Mouse (Mus musculus): ENCODE measurements around the gene Mtss1l.

Mtss1l gene

DNA sequence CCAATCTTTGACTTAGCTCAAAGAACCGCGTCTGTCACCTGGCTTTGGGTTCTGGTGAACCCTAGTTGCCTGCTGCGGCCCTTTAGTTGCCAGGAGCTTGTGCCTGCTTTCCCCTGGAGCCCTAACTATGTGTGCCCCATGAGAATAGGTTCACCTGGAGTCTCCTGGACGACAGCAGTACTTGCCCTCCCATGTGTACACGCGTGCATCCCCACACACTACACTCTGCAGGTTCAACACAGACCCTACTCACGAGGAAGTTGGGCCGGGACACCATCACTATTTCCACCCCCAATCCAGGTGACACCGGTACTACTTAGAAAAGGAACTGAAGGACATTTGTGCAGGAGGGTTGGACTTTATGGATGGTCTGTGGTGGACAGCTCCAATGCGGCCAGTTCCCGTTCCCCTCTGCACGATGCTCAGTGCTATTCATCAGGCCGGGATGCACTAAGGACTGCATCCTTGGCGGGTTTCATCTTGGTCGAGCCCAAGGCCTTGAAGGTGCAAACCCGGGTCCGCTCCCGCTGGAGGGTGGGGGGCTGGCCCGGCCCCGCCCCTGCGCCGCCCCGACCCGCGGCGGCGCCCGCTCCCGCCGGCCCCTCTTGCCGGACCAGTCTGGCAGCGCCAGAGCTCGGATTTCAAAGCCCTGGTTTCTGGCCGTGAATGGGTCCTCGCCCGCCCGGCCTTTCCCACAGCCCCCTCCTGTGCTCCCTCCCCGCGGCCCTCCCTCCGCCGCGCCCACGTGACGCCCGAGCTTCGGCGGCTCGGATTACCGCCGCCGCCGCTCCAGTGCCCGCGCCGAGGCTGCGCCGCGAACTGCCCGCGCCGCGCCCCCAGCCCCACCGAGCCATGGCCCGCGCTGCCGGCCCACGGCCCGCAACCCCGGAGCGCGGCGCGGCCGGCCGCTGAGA, at the start of gene Mtss1l:
Gene Mtss1l (plus strand): TSS at position 792 of the 914 bp plus-strand sequence.
- DNase-seq (ENCODE audit: low spot score in 2 of 2), result peak; percentile 14 to 18

DNA sequence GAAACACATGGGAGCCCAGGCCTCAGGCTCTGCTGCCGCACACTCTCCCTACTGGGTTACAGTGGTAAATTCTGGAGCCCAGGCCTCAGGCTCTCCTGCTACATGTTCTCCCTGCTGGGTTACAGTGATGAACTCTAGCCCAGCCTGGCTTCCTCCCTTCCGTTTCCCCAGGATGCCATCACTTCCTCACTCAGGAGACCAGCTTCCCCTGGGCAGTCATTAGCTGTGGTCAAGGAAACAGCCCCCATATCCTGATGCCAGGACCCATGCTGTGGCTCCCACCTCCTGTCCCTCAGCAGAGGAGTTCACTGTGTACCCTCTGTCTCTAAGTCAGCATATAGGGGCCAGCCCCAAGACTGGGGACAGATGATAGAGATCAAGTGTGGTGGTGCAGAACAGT, 49.1 kb upstream of the Mtss1l start:
- no peak for DNase-seq (ENCODE audit: low spot score in 2 of 2)

DNA sequence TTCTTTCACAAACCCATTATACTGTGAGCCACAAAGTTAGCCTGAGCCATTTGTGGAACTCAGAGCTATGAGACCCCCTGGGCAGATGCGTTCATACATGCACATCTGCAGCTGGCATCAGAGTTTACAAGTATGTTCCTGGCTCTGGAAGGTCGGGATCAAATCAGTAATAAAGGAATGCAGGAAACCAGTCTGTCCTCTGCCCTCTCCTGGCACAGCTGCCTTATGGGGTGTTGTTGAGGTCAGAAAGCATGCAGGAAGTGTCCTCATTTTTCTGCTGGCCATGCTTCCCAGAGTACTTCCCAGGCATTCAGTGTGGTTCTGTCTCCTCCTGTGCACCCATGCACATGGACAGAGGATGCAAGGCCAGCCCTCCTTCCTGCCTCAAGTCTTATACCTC, 48.1 kb upstream of the Mtss1l start:
- peak in 1 of 2 experiments; percentile 11 for DNase-seq (ENCODE audit: low spot score in 2 of 2)

DNA sequence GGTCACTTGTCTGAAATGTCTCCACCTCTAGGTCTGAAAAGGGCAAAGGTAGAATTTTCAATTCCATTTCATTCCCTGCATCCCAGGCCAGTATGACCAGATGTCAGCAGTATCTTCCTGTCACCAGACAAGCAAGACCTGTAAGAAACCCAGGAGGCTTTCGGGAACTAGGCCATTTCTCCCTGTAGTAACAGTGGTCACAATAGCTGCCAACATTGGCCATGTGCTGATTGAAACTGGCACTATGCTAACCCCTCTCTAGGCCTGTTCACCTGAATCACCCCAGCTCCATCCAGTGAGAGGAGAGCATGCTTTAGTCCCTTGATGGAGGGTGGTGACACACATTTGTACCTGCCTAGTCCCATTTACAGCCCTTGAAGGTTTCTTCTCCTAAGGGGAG, 46.7 kb upstream of the Mtss1l start:
- DNase-seq (ENCODE audit: low spot score in 2 of 2), result no peak

DNA sequence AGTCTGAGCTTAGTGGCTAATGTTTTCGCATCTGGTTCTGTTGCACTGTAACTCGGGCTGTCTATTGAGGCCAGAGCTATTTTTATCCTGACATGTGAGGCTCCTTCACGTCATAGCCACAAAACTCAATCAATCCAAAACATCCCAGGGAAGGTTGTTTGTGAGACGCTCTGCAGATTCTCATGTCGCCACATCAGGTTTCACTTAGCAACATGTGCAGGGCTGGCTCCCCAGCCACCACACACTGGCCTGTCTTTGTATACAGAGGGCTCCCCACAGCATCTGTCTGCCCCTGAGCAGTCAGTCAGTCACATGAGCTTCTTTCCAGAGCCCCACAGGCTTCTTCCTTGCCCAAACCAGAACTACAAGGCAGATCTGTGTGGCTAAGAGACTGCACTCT, 44.6 kb upstream of the Mtss1l start:
- DNase-seq (ENCODE audit: low spot score in 2 of 2), result no peak

DNA sequence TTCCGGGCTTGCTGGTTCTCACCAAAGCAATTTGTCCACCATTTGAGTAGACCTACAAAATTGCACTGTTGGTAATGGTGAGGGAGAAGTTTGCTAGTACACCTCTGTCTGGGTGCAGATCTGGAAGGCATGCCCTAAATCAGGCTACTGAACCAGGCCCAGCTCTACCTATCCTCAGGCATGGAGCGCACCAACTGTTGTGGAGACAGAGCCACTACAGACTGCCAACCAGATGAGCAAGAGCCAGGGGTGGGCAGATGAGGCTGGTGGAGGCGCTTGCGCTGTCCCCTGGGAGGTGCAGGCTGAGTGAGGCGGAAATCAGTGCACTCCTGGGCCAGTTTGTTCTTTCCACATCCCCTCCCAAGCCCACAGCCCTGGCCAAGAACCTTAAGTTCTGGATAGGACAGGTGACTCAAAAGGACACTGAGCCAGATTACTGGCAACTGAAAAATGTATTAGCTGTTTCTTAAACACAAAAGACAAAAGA, 44.1 kb upstream of the Mtss1l start:
- DNase-seq (ENCODE audit: low spot score in 2 of 2), result no peak

DNA sequence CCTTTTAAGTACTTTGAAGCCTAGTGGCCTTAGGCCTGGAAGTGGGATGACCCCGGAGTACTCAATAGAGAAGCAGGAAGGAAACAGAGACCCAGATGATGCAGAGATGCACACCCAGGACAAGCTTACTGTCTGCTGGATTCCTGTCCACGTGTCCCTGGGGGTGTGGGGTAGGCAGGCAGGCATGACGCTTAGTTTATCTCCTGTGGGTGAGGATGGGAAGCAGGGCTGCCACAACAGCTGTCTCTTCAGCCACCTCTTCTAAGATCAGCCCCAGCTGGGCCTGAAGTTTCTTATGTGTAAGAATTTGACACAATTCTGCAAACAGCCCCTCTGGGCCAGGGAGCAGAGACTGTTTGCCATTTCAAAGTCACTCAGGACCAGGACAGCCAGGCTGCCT, 42.3 kb upstream of the Mtss1l start:
- DNase-seq (ENCODE audit: low spot score in 2 of 2), result no peak

DNA sequence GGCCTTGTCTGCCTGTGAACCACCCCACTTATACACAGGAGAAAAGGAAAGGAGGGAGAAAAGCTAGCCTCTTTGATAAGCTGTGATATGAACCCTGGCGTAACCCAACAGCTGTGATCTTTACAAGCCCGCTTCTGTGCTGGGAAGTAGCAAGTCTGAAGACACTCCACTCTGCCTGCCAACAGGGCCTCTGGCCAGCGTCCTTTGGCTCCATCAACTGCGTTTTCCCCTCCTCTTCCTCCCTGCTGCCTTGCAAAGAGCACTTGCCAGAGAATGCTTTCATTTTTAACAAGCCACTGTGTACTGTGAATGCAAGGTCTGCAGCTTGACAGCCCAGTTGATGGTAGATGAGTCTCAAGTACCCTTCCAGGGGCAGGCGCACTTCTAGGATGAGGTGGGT, 33.5 kb upstream of the Mtss1l start:
- DNase-seq (ENCODE audit: low spot score in 2 of 2), result peak; percentile 15 to 39

DNA sequence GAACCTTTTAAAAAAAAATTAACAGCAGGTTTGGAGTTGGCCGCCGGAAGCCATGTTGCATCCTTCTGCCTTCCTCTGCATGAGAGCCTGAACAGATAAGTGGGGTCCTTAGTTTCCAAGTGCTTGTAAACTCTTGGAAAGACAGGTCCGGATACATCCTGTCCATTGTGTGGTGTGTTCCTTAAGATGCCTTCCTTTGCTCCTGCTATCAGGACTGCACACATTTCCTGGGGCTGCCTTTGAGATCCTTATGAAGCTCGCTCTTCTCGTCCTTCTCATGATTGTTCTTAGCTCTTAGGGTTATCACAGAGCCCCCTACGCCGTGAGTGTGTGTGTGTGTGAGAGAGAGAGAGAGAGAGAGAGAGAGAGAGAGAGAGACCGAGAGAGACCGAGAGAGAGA, 31.3 kb upstream of the Mtss1l start:
- DNase-seq (ENCODE audit: low spot score in 2 of 2), result no peak

DNA sequence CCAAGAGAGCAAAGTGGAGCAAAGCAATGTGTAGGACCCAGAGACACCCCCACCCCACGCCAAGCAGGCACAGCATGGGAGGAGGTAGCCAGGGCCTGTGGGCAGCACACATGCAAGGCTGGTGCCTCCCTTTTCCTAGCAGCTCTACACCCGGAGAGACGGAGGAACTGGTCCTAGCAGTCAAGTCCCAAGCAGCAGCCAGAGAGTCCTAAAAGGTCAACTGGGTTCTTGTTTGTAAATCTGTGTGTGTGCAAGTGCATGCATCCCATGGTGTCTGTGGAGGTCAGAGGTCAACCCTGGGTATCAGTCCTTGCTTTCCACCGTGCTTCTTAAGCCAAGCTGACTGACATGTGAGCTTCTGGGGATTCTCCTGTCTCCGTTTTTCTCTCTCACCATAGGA, 27.1 kb upstream of the Mtss1l start:
- no peak for DNase-seq (ENCODE audit: low spot score in 2 of 2)

DNA sequence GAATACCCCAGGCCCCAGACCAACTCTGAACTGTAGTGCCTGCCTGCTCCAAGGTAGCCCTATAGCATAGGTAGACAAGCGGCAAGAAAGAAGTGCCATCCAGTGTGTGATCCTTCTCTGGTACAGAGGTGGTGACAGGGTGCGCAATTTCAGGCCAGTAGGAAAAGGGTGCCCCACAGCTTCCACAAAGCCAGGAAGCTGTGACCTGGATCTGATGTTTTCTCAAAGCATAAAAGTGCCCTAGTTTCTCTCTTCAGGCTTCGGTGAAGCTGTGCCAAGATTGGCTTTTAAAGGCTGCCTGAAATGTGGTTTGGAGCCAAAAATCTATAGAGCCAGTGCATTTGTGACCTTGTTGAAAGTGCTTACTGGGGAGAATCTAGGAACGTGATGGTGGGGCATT, 26.4 kb upstream of the Mtss1l start:
- DNase-seq (ENCODE audit: low spot score in 2 of 2), result no peak

DNA sequence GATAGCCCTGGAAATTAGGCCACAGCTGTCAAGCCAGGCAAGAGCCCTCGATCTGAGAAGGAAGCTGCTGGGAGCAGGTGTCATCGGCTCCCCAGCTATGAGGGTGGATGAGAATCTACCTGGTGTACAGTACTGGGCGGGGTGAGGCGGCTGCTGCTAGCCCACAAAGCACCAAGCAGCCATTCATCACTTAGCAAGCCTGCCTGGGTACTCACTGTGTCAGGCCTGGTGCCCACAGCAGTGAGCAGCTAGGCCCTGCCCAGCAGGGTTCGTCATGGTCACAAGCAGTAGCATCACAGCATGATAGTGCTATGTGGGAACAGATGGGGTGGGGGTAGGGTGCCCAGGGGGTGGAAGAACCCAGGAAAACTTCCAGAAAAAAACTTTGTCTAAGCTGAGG, 25.8 kb upstream of the Mtss1l start:
- DNase-seq (ENCODE audit: low spot score in 2 of 2), result no peak

DNA sequence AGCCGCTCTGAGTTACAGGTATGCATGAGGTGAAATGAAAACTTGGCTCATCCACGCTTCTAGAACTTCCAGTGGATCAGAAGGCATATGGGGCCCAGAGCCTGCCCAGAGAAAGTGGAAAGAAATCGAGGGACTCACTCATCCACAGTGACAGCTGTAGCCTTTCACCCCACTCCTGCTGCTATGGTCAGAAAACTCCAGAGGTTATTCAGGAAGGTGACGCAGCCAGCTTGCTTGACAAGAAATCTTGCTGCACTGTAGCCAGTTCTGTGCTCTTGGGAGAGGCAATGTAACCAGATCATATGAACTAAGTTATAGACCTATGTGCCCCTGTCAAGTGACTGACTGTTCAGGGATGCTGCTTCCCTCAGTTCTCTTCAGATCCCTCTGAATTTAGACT, 25.2 kb upstream of the Mtss1l start:
- DNase-seq (ENCODE audit: low spot score in 2 of 2), result no peak

DNA sequence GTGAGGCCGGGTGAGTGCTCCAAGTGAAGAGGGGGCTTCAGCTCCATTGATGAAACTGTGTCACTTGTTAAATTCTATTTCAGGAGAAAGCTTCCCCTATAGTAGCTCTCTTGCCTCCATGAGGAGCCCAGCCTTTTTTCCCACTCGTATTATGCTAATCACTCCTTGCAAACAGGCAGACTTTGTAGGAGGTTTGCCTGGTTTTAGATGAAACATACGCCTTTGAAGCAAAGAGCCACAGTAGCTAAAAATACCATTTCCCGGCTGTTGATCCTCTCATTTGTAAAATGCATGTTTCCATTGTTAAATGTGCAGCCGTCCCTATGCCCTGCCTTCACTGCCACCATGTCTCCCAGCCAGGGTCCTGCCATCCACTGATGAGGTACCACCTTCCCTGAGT, 23.7 kb upstream of the Mtss1l start:
- DNase-seq (ENCODE audit: low spot score in 2 of 2), result no peak

DNA sequence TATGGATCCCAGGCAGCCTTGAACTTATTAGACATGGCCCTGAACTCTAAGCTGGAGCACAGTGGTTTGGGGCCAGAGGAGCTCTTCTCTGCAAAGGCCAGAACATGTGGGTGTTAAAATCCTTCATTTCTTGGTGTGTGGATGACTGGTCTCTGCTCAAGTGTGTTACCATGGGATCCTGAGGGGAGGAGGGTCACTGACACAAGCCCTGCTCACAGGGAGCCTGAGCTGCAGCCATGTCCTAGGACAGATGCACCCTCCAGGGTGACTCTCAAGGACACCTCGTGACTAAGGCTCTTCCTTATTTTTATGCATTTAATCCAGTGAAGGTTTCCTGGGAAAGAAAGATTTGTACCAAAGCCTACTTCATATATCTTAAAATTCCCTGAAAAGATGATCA, 23.2 kb upstream of the Mtss1l start:
- no peak for DNase-seq (ENCODE audit: low spot score in 2 of 2)

DNA sequence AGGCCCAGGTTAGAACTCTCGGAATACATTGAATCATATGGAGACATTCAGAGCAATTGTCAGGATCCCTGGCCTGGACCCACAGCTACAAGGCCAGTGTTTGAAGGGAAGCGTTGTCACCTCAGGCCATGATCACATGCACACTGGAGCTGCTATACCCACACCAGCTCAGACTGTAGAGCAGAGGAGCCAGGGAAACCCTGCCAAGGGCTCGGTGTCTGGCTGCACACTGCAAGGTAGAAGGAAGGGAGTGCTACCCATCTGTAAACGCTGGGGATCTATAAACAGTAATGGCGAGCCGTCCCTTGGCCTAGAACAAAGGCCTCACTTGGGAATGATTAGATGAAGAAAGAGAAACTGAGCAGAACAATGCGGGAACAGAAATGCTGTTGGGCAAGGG, 21.8 kb upstream of the Mtss1l start:
- no peak for DNase-seq (ENCODE audit: low spot score in 2 of 2)

DNA sequence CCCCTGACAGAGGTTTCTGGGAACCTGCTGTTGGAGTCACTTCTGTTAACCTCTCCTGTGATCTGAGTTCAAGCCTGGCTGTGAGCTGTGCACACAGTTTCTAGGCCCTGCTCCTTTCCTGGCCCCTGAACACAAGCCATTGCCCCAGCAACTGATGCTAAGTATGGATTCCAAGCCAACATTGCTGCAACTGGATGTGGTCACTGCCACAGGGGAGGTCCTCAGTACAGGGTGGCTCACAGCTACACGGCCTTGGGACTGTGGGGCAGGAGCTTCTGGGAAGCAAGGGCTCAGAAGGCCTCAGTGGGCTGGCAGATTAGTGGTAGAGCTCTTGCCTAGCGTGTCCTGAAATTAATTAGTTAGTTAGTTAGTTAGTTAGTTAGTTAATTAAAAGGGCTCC, 20.7 kb upstream of the Mtss1l start:
- DNase-seq (ENCODE audit: low spot score in 2 of 2), result no peak

DNA sequence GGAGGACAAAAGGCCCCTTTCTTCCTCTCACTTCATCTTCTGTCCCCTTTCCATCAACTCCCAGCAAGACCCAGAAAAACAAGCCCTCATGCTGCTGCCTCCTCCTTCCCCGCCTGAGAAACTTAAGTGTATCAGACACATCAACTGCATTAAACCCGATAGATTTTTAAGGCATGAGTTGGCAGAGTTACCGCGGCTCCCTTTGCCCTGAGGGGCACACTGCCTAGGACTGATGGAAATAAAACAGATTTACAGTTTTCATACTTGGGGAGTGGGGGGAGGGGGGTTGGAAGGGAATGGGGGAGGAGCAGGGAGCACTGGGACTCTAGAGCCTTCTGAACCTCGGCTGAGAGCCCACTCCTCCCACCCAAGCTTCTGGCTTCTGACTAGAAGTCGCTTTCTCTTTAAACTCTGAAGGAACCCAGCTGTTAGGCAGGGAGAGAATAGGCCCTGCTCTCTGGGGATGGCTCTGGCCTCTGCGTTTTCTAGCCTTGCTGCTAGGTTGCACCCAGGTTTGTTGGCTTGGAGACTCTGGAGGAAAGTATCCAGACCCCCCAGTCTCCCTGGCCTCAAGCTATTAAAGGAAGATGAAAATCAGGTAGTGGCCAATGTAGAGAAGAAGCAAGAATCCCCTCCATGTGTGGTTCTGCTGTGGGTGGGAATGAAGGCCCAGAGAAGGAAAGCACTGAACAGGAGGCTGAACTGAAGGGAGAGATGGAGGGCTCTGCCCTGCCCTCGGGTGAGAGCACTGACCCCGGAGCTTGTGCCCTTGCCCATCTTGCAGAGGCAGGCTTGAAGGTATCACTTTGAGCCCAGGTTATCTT, 18.4 kb upstream of the Mtss1l start:
- DNase-seq (ENCODE audit: low spot score in 2 of 2), result no peak

DNA sequence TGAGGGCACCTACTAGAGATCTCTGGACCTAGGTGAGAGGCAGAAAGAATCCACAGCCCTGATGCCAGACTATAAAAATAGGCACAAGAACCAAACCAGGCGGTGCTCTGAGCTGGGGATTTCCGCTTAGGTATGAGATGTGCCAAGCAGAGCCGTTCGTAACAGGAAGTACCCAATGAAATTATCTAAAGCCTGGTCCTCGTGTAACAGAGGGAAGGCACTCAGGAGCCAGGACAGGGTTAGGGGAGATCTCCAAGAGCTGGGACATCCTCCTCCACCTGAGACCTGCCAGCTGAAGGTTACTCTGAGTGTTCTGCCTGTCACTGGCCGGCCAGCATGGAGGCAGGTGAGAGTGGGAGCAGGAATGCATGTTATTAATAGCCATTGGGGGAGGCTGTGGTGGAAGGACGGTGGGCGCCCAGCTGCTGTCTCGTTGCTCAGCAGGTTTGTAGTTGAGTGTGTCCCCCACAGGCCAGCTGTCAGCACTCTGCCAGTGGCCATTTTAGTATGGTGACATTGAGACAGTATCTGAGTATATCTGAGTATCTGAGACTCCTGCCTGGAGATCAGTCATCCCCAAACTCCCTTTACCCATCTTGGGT, 17.7 kb upstream of the Mtss1l start:
- no peak for DNase-seq (ENCODE audit: low spot score in 2 of 2)

DNA sequence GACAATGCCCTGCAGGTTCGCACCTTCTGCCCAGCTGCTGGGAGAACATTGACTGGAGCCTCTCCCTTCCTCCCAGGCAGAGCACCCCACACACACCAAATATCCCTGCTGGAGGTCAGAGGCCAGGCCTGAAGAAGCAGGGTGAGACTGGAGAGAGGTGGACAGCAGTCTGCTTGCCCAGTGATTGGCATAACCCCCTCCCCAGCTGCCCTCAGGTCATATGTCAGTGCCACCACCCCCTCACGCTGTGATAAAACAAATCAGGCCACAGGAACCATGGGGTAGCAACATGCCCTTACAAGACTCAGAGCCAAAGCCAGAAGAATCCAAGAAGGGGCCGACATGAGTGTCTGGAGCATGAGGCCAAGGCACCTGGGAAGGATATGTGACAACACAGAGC, 17.2 kb upstream of the Mtss1l start:
- no peak for DNase-seq (ENCODE audit: low spot score in 2 of 2)

DNA sequence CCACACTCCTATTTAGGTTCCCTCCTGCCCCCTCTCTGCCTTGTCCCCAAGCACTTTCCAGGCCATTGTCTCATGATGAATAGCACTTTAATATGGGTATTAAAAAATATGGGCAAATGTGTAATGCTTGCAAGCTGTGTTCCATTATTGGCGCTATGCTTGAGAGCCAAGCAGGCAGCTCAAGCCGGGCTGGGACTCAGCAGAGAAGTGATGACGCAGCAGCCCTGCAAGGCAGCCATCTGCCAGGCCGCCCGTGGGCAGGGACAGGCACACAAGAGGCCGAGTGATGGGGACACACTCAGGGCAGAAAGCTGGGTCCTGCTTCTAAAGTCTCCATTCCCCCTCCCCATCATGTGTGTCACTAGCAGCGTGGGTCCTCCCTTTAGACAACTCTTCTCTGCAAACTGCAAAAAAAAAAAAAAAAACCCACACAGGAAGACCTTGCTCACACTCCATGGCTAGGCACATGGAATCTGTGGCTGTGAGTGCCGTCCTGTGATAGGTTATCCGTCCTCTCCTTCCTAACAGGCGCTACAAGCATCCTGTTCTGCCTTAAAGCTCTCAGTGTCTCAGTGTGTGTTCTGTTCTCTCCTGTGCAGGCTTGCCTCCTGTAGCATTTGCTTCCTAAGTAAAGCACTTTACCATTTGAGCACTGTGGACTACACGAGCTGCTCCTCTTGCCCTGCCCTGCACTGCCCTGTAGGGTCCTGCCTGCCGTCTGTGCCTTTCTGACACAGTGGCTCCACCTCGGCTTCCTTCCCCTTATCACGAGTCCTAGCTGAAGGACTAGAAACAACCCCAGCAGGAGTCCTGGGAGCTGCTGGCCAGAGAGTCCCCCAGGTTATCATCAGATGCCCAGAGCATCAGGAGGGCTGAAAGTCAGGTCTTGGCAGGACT, 15.6 kb upstream of the Mtss1l start:
- DNase-seq (ENCODE audit: low spot score in 2 of 2), result no peak
